Comparison of ENCODE assay signal across 11 mouse cellular contexts in the genomic region with DNA sequence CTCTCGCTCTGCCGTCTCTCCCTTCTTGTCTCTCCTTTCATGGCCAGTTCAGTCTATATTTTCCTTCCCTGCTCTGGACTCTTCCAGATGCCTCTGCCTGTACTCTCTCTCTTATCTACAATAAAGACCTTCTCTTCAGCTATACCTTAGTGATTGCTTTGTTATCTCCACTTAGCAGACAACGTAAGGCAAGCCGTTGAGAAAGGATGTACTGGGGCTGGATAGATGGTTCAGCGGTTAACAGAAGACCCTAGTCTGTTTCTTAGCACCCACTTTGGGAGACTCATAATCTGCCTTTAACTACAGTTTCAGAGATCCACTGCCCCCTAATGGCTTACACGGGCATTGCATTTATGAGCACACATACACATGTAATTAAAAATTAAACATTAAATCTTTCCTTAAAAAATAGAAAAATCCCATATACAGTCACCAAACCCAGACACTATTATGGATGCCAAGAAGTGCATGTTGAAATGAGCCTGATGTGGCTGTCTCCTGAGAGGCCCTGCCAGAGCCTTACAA. TPM values are rescaled to one million over a fixed set of nuclear protein-coding genes. Genes with fewer than 3 reads are reported as not detected.
A peak's percentile ranks its signal among the peaks of the same experiment; 100 is the strongest.
DNase-seq lines count a peak whose midpoint lies in the region; ATAC-seq and TF ChIP-seq lines count a peak whose summit lies in the region.
"Had no signal": no experiment of that assay in that cellular context is flagged by ENCODE, and none has a peak within 500 bp of the region (broad histone marks: within the 10 kb centered on the region; RNA-seq: fewer than 3 reads in every experiment).

No protein-coding gene starts in this region.

- H3K27me3 ChIP-seq in kidney, embryonic 14.5 days (ENCODE audit: control insufficient read depth, insufficient read depth, low read length), result no peaks in the 10 kb centered on the region
- H3K27me3 ChIP-seq: heart, embryonic 15.5 days; liver, embryonic 15.5 days had no signal

- H3K4me3 ChIP-seq in left cerebral cortex, adult 2 months, result no peak overlapping the region
- H3K4me3 ChIP-seq in kidney, embryonic 14.5 days (ENCODE audit: low read length), result no peak overlapping the region
- H3K4me3 ChIP-seq: heart, embryonic 15.5 days; liver, embryonic 15.5 days had no signal

- H3K36me3 ChIP-seq in kidney, embryonic 14.5 days (ENCODE audit: control insufficient read depth, insufficient read depth, low read length), result no peaks in the 10 kb centered on the region
- H3K36me3 ChIP-seq: heart, embryonic 15.5 days; liver, embryonic 15.5 days had no signal

- no peaks in the 10 kb centered on the region for H3K4me1 ChIP-seq in kidney, embryonic 14.5 days (ENCODE audit: control insufficient read depth, insufficient read depth, low read length)
- H3K4me1 ChIP-seq: heart, embryonic 15.5 days had no signal

- no peak overlapping the region for H3K27ac ChIP-seq in left cerebral cortex, adult 2 months
- no peak overlapping the region for H3K27ac ChIP-seq in kidney, embryonic 14.5 days (ENCODE audit: low read depth, low read length)
- H3K27ac ChIP-seq: heart, embryonic 15.5 days had no signal

- TF ChIP-seq CTCF in left cerebral cortex, adult 2 months (IDR thresholded peaks at IDR 0.05), result peak; percentile 52

- no peak overlapping the region for H3K4me2 ChIP-seq in kidney, embryonic 14.5 days (replicated peaks; ENCODE audit: low read depth, low read length)
- H3K4me2 ChIP-seq: heart, embryonic 15.5 days; liver, embryonic 15.5 days had no signal

- no peak overlapping the region for H3K9ac ChIP-seq in kidney, embryonic 14.5 days (ENCODE audit: low read depth, low read length)
- H3K9ac ChIP-seq: heart, embryonic 15.5 days; liver, embryonic 15.5 days had no signal

- peak; percentile 30; the same call in 1 of the 2 replicates for ATAC-seq in megakaryocyte progenitor cell, adult 5-6 weeks (replicated peaks; ENCODE audit: poor library complexity)
- no peak for ATAC-seq in activated CD4-positive, CD25-positive, alpha-beta regulatory T cell, adult 4 months
- ATAC-seq in frontal cortex, adult (ENCODE audit: low TSS enrichment), result no peak
- ATAC-seq in kidney, embryonic 14.5 days (ENCODE audit: low FRiP score, low TSS enrichment), result no peak

- 94% methylated on average over 6 of the region's 6 CpGs for WGBS in kidney, embryonic 14.5 days

- intact Hi-C loops in left cerebral cortex, adult 2 months (cut with DNase I), result no loop called here

- DNase-seq in left cerebral cortex, adult 2 months (ENCODE audit: extremely low spot score in 1 of 2, low spot score in 2 of 2), result no peak
- no peak for DNase-seq in left cerebral cortex, adult 11 months (ENCODE audit: low spot score)
- DNase-seq in CD8-positive naive resting alpha-beta T cell, adult 2 months (ENCODE audit: low read depth in 2 of 2, low spot score in 2 of 2), result peak; percentile 23 to 46
- peak; percentile 36 for DNase-seq in WW6 (ENCODE audit: low read depth, low spot score)
- DNase-seq: adrenal gland, adult 2 months had no signal

- 0 out of 2 replicates have a peak, but pooled peaks cover 2% of the 10 kb centered on the region for H3K9me3 ChIP-seq in kidney, embryonic 14.5 days (ENCODE audit: control insufficient read depth, low read length)
- H3K9me3 ChIP-seq: heart, embryonic 15.5 days; liver, embryonic 15.5 days had no signal

RNA-seq across cellular contexts. Expression of gene Dnah6, which starts 11.8 kb away (rescaled TPM):
- under 1 TPM; 0.41 to 0.58 TPM for total RNA-seq in left cerebral cortex, adult 2 months (2021)
- 0.02 and 0.05 TPM in 2 replicates for total RNA-seq in megakaryocyte progenitor cell, adult 5-6 weeks (2015)
- 0.04 TPM in 1 of 2 replicates, not detected in the other for total RNA-seq in megakaryocyte progenitor cell, adult 5-6 weeks (2017)
- under 1 TPM in 1 of 2 experiments, not detected in 1; 0.13 TPM for polyA plus RNA-seq in activated CD4-positive, CD25-positive, alpha-beta regulatory T cell, adult 4 months (2017; shearing (Covaris generic))
- 0.05 and 0.06 TPM in 2 replicates for polyA plus RNA-seq in kidney, embryonic 14.5 days (2014; fragmentation: Nextera tagmentation; extraction: Ambion mirVana)

RNA-seq across cellular contexts. Expression of gene Suclg1, which starts 14.9 kb away (rescaled TPM):
- total RNA-seq in left cerebral cortex, adult 2 months (2021), result 100 to 1,000 TPM; 113 to 133 TPM
- total RNA-seq in megakaryocyte progenitor cell, adult 5-6 weeks (2015), result 167 and 175 TPM in 2 replicates
- total RNA-seq in megakaryocyte progenitor cell, adult 5-6 weeks (2017), result 121 and 123 TPM in 2 replicates
- polyA plus RNA-seq in activated CD4-positive, CD25-positive, alpha-beta regulatory T cell, adult 4 months (2017; shearing (Covaris generic)), result 100 to 1,000 TPM; 126 to 143 TPM
- polyA plus RNA-seq in kidney, embryonic 14.5 days (2014; fragmentation: Nextera tagmentation; extraction: Ambion mirVana), result 206 and 227 TPM in 2 replicates

Comparison
In these comparisons a context has a peak if more than half of its experiments do, and no peak if none do; other contexts are left out.
1. DNase-seq: peak in CD8-positive naive resting alpha-beta T cell, adult 2 months (2 of 2) and WW6 (single experiment); none in left cerebral cortex, adult 2 months (0 of 2) and left cerebral cortex, adult 11 months (single experiment).